Mouse (Mus musculus): Measurements from ENCODE around the gene Ccdc188. TPM values are rescaled to one million over a fixed set of nuclear protein-coding genes. Genes with fewer than 3 reads are reported as not detected.

Ccdc188 gene
- polyA plus RNA-seq (2017; shearing (Covaris generic)): not detected

DNA sequence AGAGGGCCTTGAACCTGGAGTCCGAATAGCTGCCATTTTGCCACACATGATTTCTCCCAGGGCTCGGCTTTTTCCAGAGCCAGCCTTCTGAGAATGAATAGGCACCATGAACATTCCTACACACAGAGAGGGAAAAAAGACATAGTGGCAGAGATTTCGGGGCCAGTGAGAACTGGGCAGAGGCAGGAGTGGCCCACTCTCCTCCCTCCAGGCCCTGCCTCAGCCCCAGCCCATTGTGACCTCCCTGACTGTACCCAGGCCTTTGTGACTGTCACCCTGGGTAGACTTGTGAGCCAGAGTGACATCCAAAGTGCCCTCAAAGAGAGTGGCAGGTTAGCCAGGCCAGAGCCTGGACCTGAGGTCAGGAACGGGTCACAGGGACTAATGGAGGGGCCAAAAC, at the start of gene Ccdc188:
Ccdc188 (plus strand) TSS at position 301 of the 400 bp plus-strand sequence.

DNA sequence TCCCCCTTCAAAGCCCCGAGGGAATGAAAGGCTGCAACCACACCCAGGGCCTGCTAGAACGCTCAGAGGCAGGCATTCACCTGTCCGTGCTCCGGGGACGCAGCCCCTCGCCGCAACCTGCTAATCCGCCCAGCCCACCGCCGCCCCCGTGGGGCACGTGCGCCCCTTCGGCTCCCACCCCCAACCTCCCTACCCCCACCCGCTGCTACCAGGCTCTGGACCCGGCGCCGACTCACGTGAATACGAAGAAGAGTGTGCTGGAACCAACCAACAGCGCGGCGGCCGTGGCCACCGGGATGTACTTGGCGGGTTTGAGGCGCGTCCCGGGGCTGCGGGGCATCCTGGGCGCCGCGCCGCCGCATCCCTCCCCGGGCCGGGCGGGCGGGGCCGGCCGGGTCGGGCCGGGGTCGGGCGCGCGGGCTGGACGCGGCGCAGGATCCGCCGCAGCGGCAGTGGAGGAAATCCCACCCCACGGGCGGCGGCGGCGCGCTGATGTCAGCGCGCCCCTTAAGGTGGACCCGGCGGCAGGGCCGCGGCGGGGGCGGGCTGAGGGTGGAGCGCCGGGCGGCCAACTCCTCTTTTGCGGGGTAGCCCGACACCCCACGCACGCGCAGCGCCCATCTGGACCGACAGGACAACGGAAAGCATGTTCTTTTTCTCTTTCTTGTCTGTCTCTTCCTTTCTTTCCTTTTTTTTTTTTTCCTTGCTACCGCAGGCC, 17.2 kb downstream of the Ccdc188 start, which contains the start of gene Zdhhc8:
Zdhhc8 (minus strand) TSS at position 466 of the 718 bp plus-strand sequence.

DNA sequence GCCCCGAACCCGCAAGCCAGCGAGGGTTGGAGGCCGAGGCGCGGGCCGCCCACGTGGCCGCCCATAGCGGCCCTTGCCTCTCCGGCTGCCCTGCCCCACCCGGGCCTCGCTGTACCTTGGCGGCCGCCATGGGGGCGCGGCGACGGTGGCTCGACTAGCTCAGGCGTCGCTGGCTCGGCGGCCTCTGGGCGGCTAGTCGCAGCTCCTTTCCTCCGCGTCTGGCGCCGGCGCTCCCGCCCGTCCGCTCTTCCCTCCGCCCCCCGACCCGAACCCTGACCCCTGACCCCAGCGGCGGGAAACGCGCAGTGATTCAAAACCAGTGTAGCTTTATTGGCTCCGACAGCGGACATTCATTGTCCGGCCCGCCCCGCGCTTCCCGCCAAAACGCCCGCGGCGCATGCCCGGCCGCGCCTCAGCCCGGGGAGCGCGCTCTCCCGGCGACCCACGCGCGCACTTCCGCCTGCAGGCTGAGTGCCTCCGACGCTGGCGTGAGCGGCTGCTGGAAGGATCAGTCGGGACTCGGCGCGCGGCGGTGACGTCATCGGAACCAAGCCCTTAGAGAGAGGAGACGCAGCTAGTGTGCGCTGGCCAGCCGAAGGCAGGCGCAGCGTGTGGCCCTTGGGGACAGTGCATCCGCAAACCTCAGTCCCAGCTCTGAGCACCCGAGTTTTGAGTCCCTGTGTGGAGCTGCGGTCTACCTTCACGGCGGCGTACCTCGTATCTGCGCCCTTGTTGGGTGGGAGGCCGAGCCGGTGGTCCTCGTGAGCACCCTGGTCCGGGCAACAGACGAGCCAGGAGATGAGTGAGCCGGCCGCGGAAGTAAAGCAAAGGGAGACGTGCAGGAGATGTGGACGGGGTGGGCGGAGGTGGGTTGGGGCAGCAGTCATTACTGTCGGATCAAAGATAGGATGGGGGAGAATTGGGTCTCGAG, 31.0 kb downstream of the Ccdc188 start, which contains the start of the genes Trmt2a and Ranbp1:
Trmt2a (plus strand) TSS at position 247 of the 931 bp plus-strand sequence.
Ranbp1 (minus strand) TSS at position 300 of the 931 bp plus-strand sequence.

DNA sequence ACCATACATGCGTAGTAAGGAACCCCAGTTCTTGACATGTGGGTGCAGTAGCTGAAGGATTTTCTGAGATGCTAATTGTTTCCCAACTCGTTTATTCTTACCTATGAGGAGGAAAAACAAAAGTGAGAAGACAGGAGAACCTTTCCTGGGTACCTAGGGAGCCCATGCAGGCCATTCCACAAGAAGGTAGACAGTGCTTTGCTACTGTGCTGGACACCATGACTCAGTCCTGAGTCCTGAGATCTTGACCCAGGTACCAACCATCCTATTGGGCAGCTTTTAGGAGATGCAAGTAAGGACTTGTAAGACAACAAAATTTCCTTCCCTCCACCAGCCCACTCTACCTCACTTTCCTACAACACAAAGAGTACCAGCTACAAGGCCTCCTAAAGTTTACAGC, 40.5 kb downstream of the Ccdc188 start, which contains the start of gene Gm49776:
Gm49776 (minus strand) TSS at position 101 of the 400 bp plus-strand sequence.

Other genes with a start within 250 kb of the Ccdc188 start
- gene Vpreb2, start 237.5 kb upstream of the Ccdc188 start, polyA plus RNA-seq (2017; shearing (Covaris generic)): not detected
- gene Dgcr6, start 165.0 kb upstream of the Ccdc188 start, polyA plus RNA-seq (2017; shearing (Covaris generic)): 7.5 TPM
- 2.2 TPM for gene Prodh, start 127.7 kb upstream of the Ccdc188 start, polyA plus RNA-seq (2017; shearing (Covaris generic))
- 0.17 TPM for gene Rtn4r, start 90.2 kb upstream of the Ccdc188 start, polyA plus RNA-seq (2017; shearing (Covaris generic))
- 14.8 TPM for gene Zdhhc8, start 17.3 kb downstream of the Ccdc188 start, polyA plus RNA-seq (2017; shearing (Covaris generic))
- gene Trmt2a, start 30.8 kb downstream of the Ccdc188 start, polyA plus RNA-seq (2017; shearing (Covaris generic)): 121 TPM
- gene Ranbp1, start 30.9 kb downstream of the Ccdc188 start, polyA plus RNA-seq (2017; shearing (Covaris generic)): 159 TPM
- not detected for gene Gm49776, start 40.4 kb downstream of the Ccdc188 start, polyA plus RNA-seq (2017; shearing (Covaris generic))
- gene Dgcr8, start 71.4 kb downstream of the Ccdc188 start, polyA plus RNA-seq (2017; shearing (Covaris generic)): 13.0 TPM
- gene Tango2, start 130.2 kb downstream of the Ccdc188 start, polyA plus RNA-seq (2017; shearing (Covaris generic)): 39.0 TPM
- gene Arvcf, start 130.3 kb downstream of the Ccdc188 start, polyA plus RNA-seq (2017; shearing (Covaris generic)): 2.7 TPM
- gene Txnrd2, start 208.5 kb downstream of the Ccdc188 start, polyA plus RNA-seq (2017; shearing (Covaris generic)): 17.1 TPM
- gene Comt, start 209.0 kb downstream of the Ccdc188 start, polyA plus RNA-seq (2017; shearing (Covaris generic)): 12.1 TPM